Mouse (Mus musculus) lung, postnatal 0 days (tissue): ENCODE measurements at regions not wholly inside any gene's neighbourhood (a gene's known extent, or its start where the extent isn't known, plus 50 kb on each side); places are given as distances from the start of the nearest gene placed in this dataset.

Source experiments
- CTCF ChIP-seq: IDR thresholded peaks from 2 replicates; pipeline ENCODE4 v1.5.1; 2016; ENCODE audit warnings: antibody characterized with exemption, mild to moderate bottlenecking
- EP300 ChIP-seq: IDR thresholded peaks from 2 replicates; pipeline ENCODE4 v1.6.1; 2016; ENCODE audit warnings: antibody characterized with exemption, mild to moderate bottlenecking, control low read depth

- TF ChIP-seq CTCF: no peak
- TF ChIP-seq EP300: no peak
Observed at GRCm38 (mm10) chr13:16739563-16739962, 727.9 kb downstream of the Inhba start.
